Mouse (Mus musculus): ENCODE results near the gene Entpd1.

- TF ChIP-seq CTCF (IDR thresholded peaks at IDR 0.05; ENCODE audit: low read depth) = no peak
- no peak for TF ChIP-seq EP300 (IDR thresholded peaks at IDR 0.05; ENCODE audit: low read depth)
These were observed 116.0 kb downstream of the Entpd1 start for GRCm38 (mm10) chr19:40728213-40728612.

Data from liver, postnatal 0 days (tissue).